Mouse (Mus musculus) liver, embryonic 16.5 days (tissue): ENCODE measurements at regions not wholly inside any gene's neighbourhood (a gene's known extent, or its start where the extent isn't known, plus 50 kb on each side); places are given as distances from the start of the nearest gene placed in this dataset.

Source experiments
- ATAC-seq: fragments of 200-750 bp; cut with Nextera tagmentation; 2 replicates; pipeline ENCODE4 v1.8.0; 2017; ENCODE audit warnings: low read depth, mild to moderate bottlenecking, moderate number of reproducible peaks, moderate library complexity
- H3K27ac ChIP-seq: fragments of 300-500 bp; sonication (generic); 2 replicates; pipeline ENCODE4 v1.5.1; 2014; ENCODE audit warnings: mild to moderate bottlenecking, low read length
- H3K27me3 ChIP-seq: fragments of 300-500 bp; sonication (generic); 2 replicates; pipeline ENCODE4 v1.6.1; 2014; ENCODE audit warnings: low read depth, low read length, mixed read lengths; ENCODE audit not compliant: control insufficient read depth, insufficient read depth
- H3K36me3 ChIP-seq: fragments of 300-500 bp; sonication (generic); 2 replicates; pipeline ENCODE4 v1.6.1; 2014; ENCODE audit warnings: mild to moderate bottlenecking; ENCODE audit not compliant: control insufficient read depth, insufficient read depth
- H3K4me1 ChIP-seq: fragments of 300-500 bp; sonication (generic); 2 replicates; pipeline ENCODE4 v1.6.1; 2014; ENCODE audit warnings: low read depth, low read length, mixed read lengths; ENCODE audit not compliant: control insufficient read depth
- H3K4me2 ChIP-seq: fragments of 300-500 bp; sonication (generic); 2 replicates; pipeline ENCODE4 v1.6.1; 2014; ENCODE audit warnings: low read depth, low read length, mixed read lengths
- H3K4me3 ChIP-seq: fragments of 300-500 bp; sonication (generic); 2 replicates; pipeline ENCODE4 v1.5.1; 2014; ENCODE audit warnings: low read depth, mild to moderate bottlenecking, low read length
- H3K9ac ChIP-seq: fragments of 300-500 bp; sonication (generic); 2 replicates; pipeline ENCODE4 v1.6.1; 2014; ENCODE audit warnings: low read depth, low read length
- H3K9me3 ChIP-seq: fragments of 300-500 bp; sonication (generic); replicated peaks from 2 replicates; pipeline ENCODE4 v1.6.1; 2016; ENCODE audit warnings: low read length; ENCODE audit not compliant: control insufficient read depth
- WGBS: fragments of 180-500 bp; shearing (Covaris S2); extraction: QIAGEN DNeasy Blood & Tissue Kit; methylation state at CpG from one replicate; pipeline ENCODE4 v1.1.7; 2014; ENCODE audit not compliant: insufficient replicate concordance; 5-methylcytosine and 5-hydroxymethylcytosine counted together

- no peaks in the 10 kb centered on the region for H3K27me3 ChIP-seq
- WGBS = 17% methylated on average over 1 of the region's 1 CpGs
- H3K4me3 ChIP-seq = no peak overlapping the region
- H3K9me3 ChIP-seq = no peaks in the 10 kb centered on the region
- H3K36me3 ChIP-seq = no peaks in the 10 kb centered on the region
- H3K4me1 ChIP-seq = no peaks in the 10 kb centered on the region
- no peak overlapping the region for H3K9ac ChIP-seq
- no peak for ATAC-seq
- H3K4me2 ChIP-seq = no peak overlapping the region
- no peak overlapping the region for H3K27ac ChIP-seq
These were observed 907.7 kb downstream of the Diaph3 start for GRCm38 (mm10) chr14:86233305-86233704.

- Histone ChIP-seq H3K4me2 (no peak overlapping the region), H3K27me3 (no peaks in the 10 kb centered on the region), H3K4me1 (no peaks in the 10 kb centered on the region), H3K36me3 (no peaks in the 10 kb centered on the region), H3K9me3 (no peaks in the 10 kb centered on the region), H3K4me3 (no peak overlapping the region), H3K9ac (no peak overlapping the region), H3K27ac (no peak overlapping the region)
- whole genome bisulfite sequencing = 36% methylated on average over 1 of the region's 1 CpGs
- ATAC-seq = no peak
These were observed 910.4 kb downstream of the Diaph3 start for GRCm38 (mm10) chr14:86230609-86231008.

- H3K4me1 ChIP-seq = no peaks in the 10 kb centered on the region
- H3K36me3 ChIP-seq = no peaks in the 10 kb centered on the region
- H3K4me2 ChIP-seq = no peak overlapping the region
- H3K4me3 ChIP-seq = no peak overlapping the region
- WGBS = 53% methylated on average over 2 of the region's 2 CpGs
- H3K27me3 ChIP-seq = no peaks in the 10 kb centered on the region
- H3K9me3 ChIP-seq = no peaks in the 10 kb centered on the region
- no peak overlapping the region for H3K27ac ChIP-seq
- no peak for ATAC-seq
- H3K9ac ChIP-seq = no peak overlapping the region
These were observed 911.3 kb downstream of the Diaph3 start for GRCm38 (mm10) chr14:86229755-86230154.

GRCm38 (mm10) chr14:86215711-86216110 lies 925.3 kb downstream of the Diaph3 start:
- 45% methylated on average over 9 of the region's 9 CpGs for WGBS
- Histone ChIP-seq H3K27ac (no peak overlapping the region), H3K4me2 (no peak overlapping the region), H3K9me3 (no peaks in the 10 kb centered on the region), H3K4me3 (no peak overlapping the region), H3K36me3 (no peaks in the 10 kb centered on the region), H3K4me1 (no peaks in the 10 kb centered on the region), H3K9ac (no peak overlapping the region), H3K27me3 (no peaks in the 10 kb centered on the region)
- ATAC-seq = no peak

- Histone ChIP-seq H3K9ac (no peak overlapping the region), H3K27ac (no peak overlapping the region), H3K4me3 (no peak overlapping the region), H3K4me2 (no peak overlapping the region), H3K9me3 (no peaks in the 10 kb centered on the region), H3K4me1 (no peaks in the 10 kb centered on the region), H3K27me3 (no peaks in the 10 kb centered on the region), H3K36me3 (no peaks in the 10 kb centered on the region)
- ATAC-seq = no peak
- WGBS = 74% methylated on average over 3 of the region's 3 CpGs
These were observed 929.4 kb downstream of the Diaph3 start for GRCm38 (mm10) chr14:86211654-86212053.

- Histone ChIP-seq H3K36me3 (no peaks in the 10 kb centered on the region), H3K4me3 (no peak overlapping the region)
- 63% methylated on average over 7 of the region's 7 CpGs for WGBS
These were observed 936.5 kb downstream of the Diaph3 start for GRCm38 (mm10) chr14:86204582-86204981.

GRCm38 (mm10) chr14:86197864-86198263 lies 943.2 kb downstream of the Diaph3 start:
- no peaks in the 10 kb centered on the region for H3K4me1 ChIP-seq
- H3K4me3 ChIP-seq = no peak overlapping the region
- H3K9me3 ChIP-seq = no peaks in the 10 kb centered on the region
- H3K4me2 ChIP-seq = no peak overlapping the region
- H3K9ac ChIP-seq = no peak overlapping the region
- WGBS = 61% methylated on average over 4 of the region's 4 CpGs
- H3K27ac ChIP-seq = no peak overlapping the region
- ATAC-seq = no peak
- H3K27me3 ChIP-seq = no peaks in the 10 kb centered on the region
- no peaks in the 10 kb centered on the region for H3K36me3 ChIP-seq

More at GRCm38 (mm10) chr14:86204582-86204981, 936.5 kb downstream of the Diaph3 start:
- Histone ChIP-seq H3K4me1 (no peaks in the 10 kb centered on the region), H3K9ac (no peak overlapping the region), H3K4me2 (no peak overlapping the region), H3K9me3 (no peaks in the 10 kb centered on the region), H3K27ac (no peak overlapping the region), H3K27me3 (no peaks in the 10 kb centered on the region)
- no peak for ATAC-seq

GRCm38 (mm10) chr14:86184663-86185381 lies 956.2 kb downstream of the Diaph3 start:
- no peaks in the 10 kb centered on the region for H3K27me3 ChIP-seq
- no peaks in the 10 kb centered on the region for H3K4me1 ChIP-seq
- 48% methylated on average over 4 of the region's 4 CpGs for WGBS
- H3K4me2 ChIP-seq = no peak overlapping the region
- H3K9ac ChIP-seq = no peak overlapping the region
- no peaks in the 10 kb centered on the region for H3K9me3 ChIP-seq
- H3K4me3 ChIP-seq = no peak overlapping the region
- H3K27ac ChIP-seq = no peak overlapping the region
- no peak for ATAC-seq
- H3K36me3 ChIP-seq = no peaks in the 10 kb centered on the region

GRCm38 (mm10) chr14:86178517-86178916 lies 962.5 kb downstream of the Diaph3 start:
- no peak overlapping the region for H3K27ac ChIP-seq
- ATAC-seq = no peak
- H3K4me1 ChIP-seq = no peaks in the 10 kb centered on the region
- H3K36me3 ChIP-seq = no peaks in the 10 kb centered on the region
- 64% methylated on average over 4 of the region's 4 CpGs for WGBS
- H3K4me3 ChIP-seq = no peak overlapping the region
- no peaks in the 10 kb centered on the region for H3K27me3 ChIP-seq
- H3K9me3 ChIP-seq = no peaks in the 10 kb centered on the region
- H3K9ac ChIP-seq = no peak overlapping the region
- H3K4me2 ChIP-seq = no peak overlapping the region
